Mouse (Mus musculus) left cerebral cortex, adult 2 months (tissue): ENCODE data around the gene Ikzf1. TPM values are rescaled to one million over a fixed set of nuclear protein-coding genes. Genes with fewer than 3 reads are reported as not detected.

Experiments used
- DNase-seq, 2 experiments: peaks; one replicate each; pipeline ENCODE4 v3.0.0; 2021 to 2022; ENCODE audit warnings: low spot score in 2 of 2, mixed read lengths in 1 of 2; ENCODE audit errors: extremely low spot score in 1 of 2
- H3K27ac ChIP-seq: fragments of 200-600 bp; 2 replicates; pipeline ENCODE4 v1.8.1; 2022
- H3K4me3 ChIP-seq: fragments of 200-600 bp; 2 replicates; pipeline ENCODE4 v1.8.1; 2022
- CTCF ChIP-seq: fragments of 200-600 bp; IDR thresholded peaks from 2 replicates; pipeline ENCODE4 v1.8.1; 2022; ENCODE audit warnings: antibody characterized with exemption, mild to moderate bottlenecking, moderate library complexity
- intact Hi-C: fragments of 180-260 bp; cut with DNase I; formaldehyde crosslinking; loops from one replicate; pipeline ENCODE4 v1.15.1; 2025
- total RNA-seq, 2 experiments: library from RNA; stranded (reverse); gene quantifications; 2 replicates each; pipeline ENCODE4 v1.2.3; 2021

Ikzf1 gene
- total RNA-seq, 2 experiments from 2014 or later, result 2.8 to 3.5 TPM

DNA sequence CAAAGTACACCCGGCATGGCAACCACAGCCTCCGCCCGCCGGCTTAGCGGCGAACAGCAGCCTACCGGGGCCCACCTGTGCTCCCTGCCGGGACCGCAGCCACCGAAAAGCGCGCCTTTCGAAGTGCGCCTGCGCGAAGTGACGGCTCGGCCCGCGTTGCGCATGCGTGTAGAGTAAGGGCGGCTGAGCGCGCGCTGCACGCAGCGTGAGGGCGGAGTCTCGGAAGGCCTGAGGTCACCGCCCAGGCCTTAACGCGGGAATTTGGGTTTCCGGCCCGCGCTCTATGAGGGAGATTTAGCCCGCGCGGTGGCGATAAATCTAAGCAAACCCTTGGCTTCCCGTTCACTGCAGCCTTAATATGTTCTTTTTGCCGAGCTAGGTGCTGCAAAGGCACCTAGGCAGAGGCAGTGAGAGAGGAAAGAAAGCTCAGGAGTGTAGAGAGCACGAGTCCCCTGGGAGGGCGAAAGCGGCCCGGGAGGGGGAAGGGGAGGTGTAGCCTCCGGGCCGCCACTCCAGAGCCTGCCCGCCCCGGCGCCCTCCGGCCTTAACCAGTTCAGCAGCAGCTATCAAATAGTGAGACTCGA is 124.1 kb downstream of the Ikzf1 start, which contains the start of gene Fignl1:
Gene Fignl1, minus strand, starts transcription at position 143 of the 584 bp plus-strand sequence.
- Histone ChIP-seq H3K4me3 (peak within 1 kb of the TSS; percentile 59), H3K27ac (peak within 1 kb of the TSS; percentile 70)
- peak; percentile 40 for TF ChIP-seq CTCF
- DNase-seq, result peak; percentile 95 to 98
- intact Hi-C loops, result no loop called here

DNA sequence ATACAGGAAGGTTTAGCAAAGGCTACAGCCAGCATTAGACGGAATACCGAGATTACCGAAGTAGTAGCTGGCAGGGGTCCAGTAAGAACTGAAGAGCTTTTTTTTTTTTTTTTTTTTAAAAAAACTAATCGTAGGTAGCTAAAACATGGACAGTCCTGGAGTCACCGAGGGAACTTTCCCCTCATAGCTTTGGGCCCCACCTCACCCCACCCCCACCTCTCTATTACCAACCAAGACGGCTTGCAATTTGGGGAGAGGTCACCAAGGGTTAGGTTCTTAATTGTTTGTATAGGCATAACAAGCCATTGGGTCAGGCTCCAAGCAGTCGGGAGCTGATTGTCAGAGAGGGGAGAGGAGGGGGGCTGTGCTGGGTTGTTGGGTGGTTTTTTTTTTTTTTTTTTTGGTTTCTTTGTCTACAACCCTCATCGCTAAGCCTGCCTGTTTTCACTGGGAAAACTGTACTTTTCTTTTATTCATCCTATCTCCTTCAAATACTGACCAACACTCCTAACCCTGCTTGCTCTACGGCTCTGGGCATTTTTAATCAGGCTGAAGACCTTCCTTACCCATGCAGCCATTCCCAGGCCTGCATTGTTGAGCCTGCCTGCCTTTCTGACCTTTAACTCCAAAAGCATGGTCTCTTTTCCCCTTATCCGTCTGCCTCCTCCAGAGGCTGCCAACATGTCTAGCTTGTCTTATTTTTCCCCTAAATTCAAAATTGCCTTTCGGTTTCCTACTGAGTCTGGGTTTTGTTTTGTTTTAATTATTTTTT is 124.8 kb downstream of the Ikzf1 start:
- Histone ChIP-seq H3K27ac (peak overlapping the region; percentile 70), H3K4me3 (peak overlapping the region; percentile 59)
- TF ChIP-seq CTCF, result no peak
- intact Hi-C loops, result loop anchor here (5.0 kb wide), 2 partner anchors 733 to 748 kb away; no protein-coding TSS in a partner anchor
- no peak for DNase-seq

DNA sequence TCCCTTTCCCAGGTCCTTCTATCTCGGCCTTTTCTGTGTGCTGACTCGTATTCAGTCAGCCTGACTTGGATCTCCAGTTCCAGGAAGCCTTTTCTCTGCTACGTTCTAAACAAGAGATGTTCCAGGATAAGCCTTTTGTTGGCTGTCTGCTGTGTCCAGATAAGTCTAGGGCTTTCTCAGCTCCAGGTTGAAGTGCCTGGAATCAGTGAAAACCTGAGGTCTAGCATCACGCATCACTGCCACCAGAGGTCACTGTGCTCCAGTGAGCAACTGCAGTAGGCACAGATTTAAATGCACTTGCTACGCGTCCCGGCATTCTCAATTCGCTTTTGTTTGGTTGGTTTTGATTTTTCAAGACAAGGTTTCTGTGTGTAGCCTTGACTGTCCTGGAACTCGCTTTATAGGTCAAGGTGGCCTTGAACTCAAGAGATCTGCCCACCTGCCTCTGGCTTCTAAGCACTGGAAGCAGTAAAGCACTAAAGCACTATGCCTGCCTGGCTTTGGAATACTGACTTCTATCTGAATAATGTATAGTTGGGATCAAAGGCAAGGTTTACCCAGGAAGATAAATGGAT is 127.2 kb downstream of the Ikzf1 start:
- H3K4me3 ChIP-seq, result no peak overlapping the region
- TF ChIP-seq CTCF, result peak; percentile 89
- intact Hi-C loops, result loop anchor here (5.0 kb wide), 2 partner anchors 730 to 745 kb away; no protein-coding TSS in a partner anchor
- DNase-seq, result peak; percentile 59 to 69
- no peak overlapping the region for H3K27ac ChIP-seq

DNA sequence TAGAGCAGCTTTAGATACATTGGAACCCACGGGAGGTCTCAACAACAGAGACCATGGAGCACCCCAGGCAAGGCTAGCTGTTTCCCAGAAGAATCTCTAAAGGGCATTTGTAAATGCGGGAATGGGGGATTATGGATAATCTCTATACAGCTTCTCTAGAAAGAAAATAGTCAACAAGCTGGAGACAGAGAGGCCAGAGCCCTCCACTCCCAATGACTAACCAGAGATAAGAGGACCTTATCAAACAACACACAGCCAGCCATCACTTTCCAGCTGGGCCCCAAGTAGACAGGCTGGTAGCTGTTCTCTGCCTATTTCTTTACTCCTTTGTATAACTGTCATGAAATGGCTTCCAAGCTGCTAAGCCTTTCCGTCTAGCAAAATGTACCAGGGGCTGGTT is 130.9 kb downstream of the Ikzf1 start:
- DNase-seq, result no peak
- no peak overlapping the region for H3K4me3 ChIP-seq
- no peak overlapping the region for H3K27ac ChIP-seq
- intact Hi-C loops, result no loop called here
- no peak for TF ChIP-seq CTCF

DNA sequence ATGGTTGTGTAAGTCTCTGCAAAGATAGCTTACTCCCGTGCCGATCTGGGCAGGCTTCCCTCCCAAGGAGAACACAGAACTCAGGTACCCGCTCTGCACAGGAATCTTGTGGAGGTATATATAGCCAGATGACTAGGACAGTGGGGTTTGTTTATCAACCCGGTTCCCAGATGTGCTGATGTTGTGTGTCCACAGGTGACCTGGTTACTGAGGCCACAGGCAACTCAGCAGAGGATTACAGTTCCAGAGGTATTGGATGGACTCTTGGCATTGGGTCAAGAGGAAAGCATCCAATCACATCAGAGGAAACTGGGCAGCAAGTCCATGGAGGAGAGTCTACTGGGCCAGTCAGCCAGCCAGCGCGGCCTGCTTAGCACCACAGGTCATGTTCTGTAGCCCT is 134.0 kb downstream of the Ikzf1 start:
- no peak overlapping the region for H3K27ac ChIP-seq

DNA sequence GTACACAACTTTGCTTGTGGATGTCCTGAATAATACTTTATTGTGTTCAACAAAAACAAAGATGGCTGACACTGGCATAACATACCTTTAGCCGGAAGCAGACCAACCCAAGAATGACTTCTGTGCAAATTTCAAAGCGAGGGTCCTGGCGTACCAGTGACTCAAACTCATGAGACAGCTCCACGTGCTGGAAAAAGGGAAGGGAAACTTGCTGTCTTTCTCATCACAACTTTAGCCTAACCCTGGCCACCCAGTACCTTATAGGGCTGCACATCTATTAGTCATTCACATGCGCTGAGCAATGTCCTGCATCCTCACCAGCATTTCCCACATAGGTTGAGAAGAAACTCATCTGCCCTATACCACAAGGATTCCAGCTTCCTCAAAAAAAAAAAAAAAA is 134.4 kb downstream of the Ikzf1 start:
- DNase-seq, result no peak
- intact Hi-C loops, result no loop called here
- Histone ChIP-seq H3K4me3 (no peak overlapping the region), H3K27ac (no peak overlapping the region)
- no peak for TF ChIP-seq CTCF

More for the DNA sequence above, 134.0 kb downstream of the Ikzf1 start:
- intact Hi-C loops, result no loop called here
- no peak for TF ChIP-seq CTCF
- no peak overlapping the region for H3K4me3 ChIP-seq
- no peak for DNase-seq

DNA sequence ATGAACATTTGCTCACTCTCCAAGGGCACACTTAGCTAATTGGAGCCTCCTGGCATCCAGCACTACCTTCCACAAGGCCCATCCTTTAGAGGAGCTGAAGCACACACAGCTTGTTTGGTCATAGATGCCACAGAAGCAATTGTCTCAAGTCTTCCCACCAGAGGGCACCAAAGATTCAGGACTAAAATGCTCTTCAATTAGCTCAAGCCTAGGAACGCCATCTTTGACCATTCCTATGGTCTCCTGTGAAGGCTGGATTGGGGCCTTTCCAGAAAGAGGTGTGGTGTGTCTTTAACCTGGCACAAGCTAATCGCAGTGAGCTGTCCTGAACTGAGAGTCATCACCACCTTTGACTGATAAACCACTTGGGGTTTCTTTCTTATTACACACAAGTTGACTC is 135.4 kb downstream of the Ikzf1 start:
- DNase-seq, result peak; percentile 74 to 81
- TF ChIP-seq CTCF, result peak; percentile 91
- H3K4me3 ChIP-seq, result no peak overlapping the region
- intact Hi-C loops, result loop anchor here (1.0 to 5.0 kb wide), 3 partner anchors 153 to 537 kb away; no protein-coding TSS in a partner anchor
- no peak overlapping the region for H3K27ac ChIP-seq

DNA sequence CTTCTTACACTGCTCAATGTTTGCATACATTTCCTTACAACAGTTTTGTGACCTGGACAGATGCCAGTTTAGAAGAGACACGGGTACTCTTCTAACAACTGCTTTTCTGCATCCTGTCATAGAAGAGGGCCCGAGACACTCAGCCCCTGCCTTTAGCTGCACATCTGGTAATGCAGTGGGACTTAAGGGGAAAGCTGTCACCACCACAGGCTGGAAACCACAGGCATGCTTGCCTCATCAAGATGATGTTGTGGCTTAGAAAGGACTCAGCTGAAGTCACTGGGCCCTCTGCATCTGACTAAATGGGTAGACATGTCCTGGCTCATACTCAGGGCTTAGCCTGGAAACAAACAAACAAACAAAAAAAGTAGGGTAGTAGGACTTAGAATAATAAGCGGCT is 135.9 kb downstream of the Ikzf1 start:
- Histone ChIP-seq H3K4me3 (no peak overlapping the region), H3K27ac (no peak overlapping the region)
- intact Hi-C loops, result loop anchor here (1.0 to 5.0 kb wide), 3 partner anchors 153 to 537 kb away; no protein-coding TSS in a partner anchor
- no peak for TF ChIP-seq CTCF
- DNase-seq, result no peak

DNA sequence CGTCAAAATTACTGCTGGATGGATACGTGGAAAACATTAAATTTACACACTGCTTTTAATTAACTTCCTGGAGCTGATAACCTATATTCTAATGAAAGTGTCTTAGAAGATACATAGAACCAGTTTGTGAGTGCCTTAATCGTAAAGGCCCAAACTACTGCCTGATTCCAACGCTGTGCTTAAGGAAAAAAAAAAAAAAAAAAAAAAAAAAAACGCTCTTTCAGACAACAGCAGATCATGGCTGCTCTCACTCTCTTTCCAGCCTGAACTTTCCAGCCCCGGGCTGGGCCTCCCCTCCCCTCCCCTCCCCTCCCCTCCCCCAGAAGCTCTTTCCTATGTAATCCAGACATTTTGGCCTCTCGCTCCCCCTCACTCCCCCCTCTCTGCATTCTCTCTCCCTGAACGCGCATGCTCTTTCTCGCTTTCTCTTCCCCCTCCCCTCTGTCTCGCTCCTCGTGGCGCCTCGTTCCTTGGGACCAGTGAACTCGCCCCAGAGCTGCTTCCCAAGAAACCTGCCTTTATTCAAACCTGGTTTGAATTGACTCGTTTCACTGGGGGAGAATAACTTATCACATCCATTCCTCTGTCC is 136.7 kb downstream of the Ikzf1 start:
- H3K27ac ChIP-seq, result no peak overlapping the region
- intact Hi-C loops, result loop anchor here (5.0 kb wide), 2 partner anchors 471 to 536 kb away; no protein-coding TSS in a partner anchor
- no peak overlapping the region for H3K4me3 ChIP-seq
- no peak for TF ChIP-seq CTCF
- DNase-seq, result no peak

Other genes starting within 250 kb of the Ikzf1 start
- gene Spata48, start 222.9 kb upstream of the Ikzf1 start, total RNA-seq, result 1 to 10 TPM in 1 of 2 experiments, not detected in 1; 1.7 TPM
- gene Zpbp, start 222.6 kb upstream of the Ikzf1 start, total RNA-seq, result 1 to 10 TPM; 1.1 to 1.2 TPM
- not detected for gene 4930512M02Rik, start 57.2 kb upstream of the Ikzf1 start, total RNA-seq
- gene Fignl1, start 124.0 kb downstream of the Ikzf1 start, total RNA-seq, result 1 to 10 TPM in 1 of 2 experiments, under 1 TPM in 1; 0.77 to 1.0 TPM
- 1 to 10 TPM; 3.6 to 5.8 TPM for gene Ddc, start 213.1 kb downstream of the Ikzf1 start, total RNA-seq